In the genomic region with DNA sequence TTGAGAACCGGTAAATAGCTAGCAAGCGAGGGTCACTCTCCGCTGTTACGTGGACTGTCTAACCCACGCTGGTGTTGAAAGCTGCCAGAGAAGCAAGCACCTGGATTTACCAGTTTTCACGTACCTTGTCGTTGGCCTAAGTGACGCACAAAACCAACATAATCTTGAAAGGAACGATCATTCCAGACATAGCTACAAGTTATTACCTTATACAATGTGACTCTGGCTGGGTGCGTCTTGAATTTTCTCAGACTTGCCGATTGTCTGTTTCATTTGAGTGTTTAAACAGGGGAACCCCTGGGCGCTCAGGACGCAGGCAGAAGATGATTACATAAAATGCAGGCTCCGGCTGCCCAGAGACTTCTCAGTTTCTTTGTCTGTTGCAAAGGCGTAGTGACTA, we compare ENCODE assay signal across 8 mouse cellular contexts. TPM values are rescaled to one million over a fixed set of nuclear protein-coding genes. Genes with fewer than 3 reads are reported as not detected.
DNase-seq lines count a peak whose midpoint lies in the region; ATAC-seq lines count a peak whose summit lies in the region.

No protein-coding gene starts in this region.

- H3K4me3 ChIP-seq in embryonic facial prominence, embryonic 11.5 days (ENCODE audit: low read depth, low read length) = peak overlapping the region; percentile 84
- peak overlapping the region; percentile 74 for H3K4me3 ChIP-seq in intestine, embryonic 16.5 days (ENCODE audit: low read length)

- H3K4me1 ChIP-seq in embryonic facial prominence, embryonic 11.5 days (ENCODE audit: control insufficient read depth, insufficient read depth, low read length) = no peaks in the 10 kb centered on the region
- H3K4me1 ChIP-seq in intestine, embryonic 16.5 days (ENCODE audit: control insufficient read depth, insufficient read depth, low read length) = peaks cover 11% of the 10 kb centered on the region

- H3K27me3 ChIP-seq in embryonic facial prominence, embryonic 11.5 days (ENCODE audit: control insufficient read depth, insufficient read depth, low read length) = no peaks in the 10 kb centered on the region
- no peaks in the 10 kb centered on the region for H3K27me3 ChIP-seq in intestine, embryonic 16.5 days (replicated peaks; ENCODE audit: control insufficient read depth, insufficient read depth, low read length)

- DNase-seq in cerebellum, adult 9-11 months = peak; percentile 19
- no peak for DNase-seq in cerebellum, adult 11 months
- peak; percentile 68 for DNase-seq in A20 (ENCODE audit: low read depth, low spot score)
- DNase-seq in embryonic facial prominence, embryonic 11.5 days (ENCODE audit: low spot score) = peak; percentile 14
- DNase-seq in lung, postnatal 25 days (ENCODE audit: low spot score) = peak; percentile 38
- no peak for DNase-seq in ovary, postnatal 36 days (ENCODE audit: low spot score)
- DNase-seq in urinary bladder, postnatal 4 days (ENCODE audit: low spot score in 2 of 2) = no peak

- no peak overlapping the region for H3K27ac ChIP-seq in embryonic facial prominence, embryonic 11.5 days (replicated peaks; ENCODE audit: low read depth, low read length)
- H3K27ac ChIP-seq in intestine, embryonic 16.5 days (ENCODE audit: low read length) = peak overlapping the region; percentile 46; the same call in 1 of the 2 replicates

- no peaks in the 10 kb centered on the region for H3K9me3 ChIP-seq in embryonic facial prominence, embryonic 11.5 days (replicated peaks; ENCODE audit: control insufficient read depth, low read length)
- no peaks in the 10 kb centered on the region for H3K9me3 ChIP-seq in intestine, embryonic 16.5 days (ENCODE audit: control insufficient read depth, low read length)

- H3K9ac ChIP-seq in embryonic facial prominence, embryonic 11.5 days (replicated peaks; ENCODE audit: low read length) = peak overlapping the region; percentile 70
- peak overlapping the region; percentile 72 for H3K9ac ChIP-seq in intestine, embryonic 16.5 days (ENCODE audit: low read depth, low read length)

- H3K4me2 ChIP-seq in embryonic facial prominence, embryonic 11.5 days (ENCODE audit: low read depth, low read length) = peak overlapping the region; percentile 65
- H3K4me2 ChIP-seq in intestine, embryonic 16.5 days (ENCODE audit: low read depth, low read length) = peak overlapping the region; percentile 80

- no peak for ATAC-seq in embryonic facial prominence, embryonic 11.5 days (replicated peaks; ENCODE audit: insufficient number of reproducible peaks, low FRiP score, low TSS enrichment, low read depth)
- ATAC-seq in intestine, embryonic 16.5 days = no peak

- WGBS in embryonic facial prominence, embryonic 11.5 days = 11% methylated on average over 15 of the region's 15 CpGs
- WGBS in intestine, embryonic 16.5 days = 4% methylated on average over 15 of the region's 15 CpGs

- no peaks in the 10 kb centered on the region for H3K36me3 ChIP-seq in embryonic facial prominence, embryonic 11.5 days (replicated peaks; ENCODE audit: control insufficient read depth, insufficient read depth, low read depth, low read length)
- no peaks in the 10 kb centered on the region for H3K36me3 ChIP-seq in intestine, embryonic 16.5 days (ENCODE audit: control insufficient read depth, insufficient read depth, low read length)

RNA-seq across cellular contexts. Expression of a gene that starts 0.8 kb away (rescaled TPM):
- 14.8 and 19.2 TPM in 2 replicates for polyA plus RNA-seq in embryonic facial prominence, embryonic 11.5 days (2014; fragmentation: Nextera tagmentation; extraction: Ambion mirVana)
- 12.5 and 13.1 TPM in 2 replicates for polyA plus RNA-seq in intestine, embryonic 16.5 days (2015; fragmentation: Nextera tagmentation; extraction: Ambion mirVana)

RNA-seq across cellular contexts. Expression of a gene that starts 1.0 kb away (rescaled TPM):
- 158 and 182 TPM in 2 replicates for polyA plus RNA-seq in embryonic facial prominence, embryonic 11.5 days (2014; fragmentation: Nextera tagmentation; extraction: Ambion mirVana)
- polyA plus RNA-seq in intestine, embryonic 16.5 days (2015; fragmentation: Nextera tagmentation; extraction: Ambion mirVana) = 87.8 and 95.9 TPM in 2 replicates

RNA-seq across cellular contexts. Expression of a gene that starts 25.2 kb away (rescaled TPM):
- 48.2 and 49.5 TPM in 2 replicates for polyA plus RNA-seq in embryonic facial prominence, embryonic 11.5 days (2014; fragmentation: Nextera tagmentation; extraction: Ambion mirVana)
- polyA plus RNA-seq in intestine, embryonic 16.5 days (2015; fragmentation: Nextera tagmentation; extraction: Ambion mirVana) = 27.8 and 36.4 TPM in 2 replicates

Comparison
In these comparisons a context has a peak if more than half of its experiments do, and no peak if none do; other contexts are left out.
1. DNase-seq: peak in cerebellum, adult 9-11 months (single experiment), A20 (single experiment), embryonic facial prominence, embryonic 11.5 days (single experiment) and lung, postnatal 25 days (single experiment); none in cerebellum, adult 11 months (single experiment), ovary, postnatal 36 days (single experiment) and urinary bladder, postnatal 4 days (0 of 2).